Mouse (Mus musculus) cerebellum, adult 9-10 months (tissue): Measurements from ENCODE around the gene Wdr73.

ENCODE experiments used
- DNase-seq: peaks from one replicate; pipeline ENCODE4 v3.0.0; 2022

The Wdr73 gene

GRCm38 (mm10) chr7:80849710-80850109, 51.4 kb downstream of the Wdr73 start:
- peak; percentile 59 for DNase-seq

GRCm38 (mm10) chr7:80849267-80849666, 51.8 kb downstream of the Wdr73 start:
- no peak for DNase-seq

- no peak for DNase-seq
Observed at GRCm38 (mm10) chr7:80846709-80847108, 54.4 kb downstream of the Wdr73 start.

- no peak for DNase-seq
Observed at GRCm38 (mm10) chr7:80846280-80846678, 54.8 kb downstream of the Wdr73 start.

- DNase-seq: no peak
Observed at GRCm38 (mm10) chr7:80845621-80846279, 55.3 kb downstream of the Wdr73 start.

- DNase-seq: no peak
Observed at GRCm38 (mm10) chr7:80844691-80845090, 56.4 kb downstream of the Wdr73 start.

- DNase-seq: no peak
Observed at GRCm38 (mm10) chr7:80843910-80844640, 57.0 kb downstream of the Wdr73 start.

- DNase-seq: no peak
Observed at GRCm38 (mm10) chr7:80843176-80843575, 57.9 kb downstream of the Wdr73 start.

- no peak for DNase-seq
Observed at GRCm38 (mm10) chr7:80842132-80842531, 58.9 kb downstream of the Wdr73 start.

- DNase-seq: no peak
Observed at GRCm38 (mm10) chr7:80840937-80841336, 60.1 kb downstream of the Wdr73 start.
